Comparison of ENCODE assay signal across 13 mouse cellular contexts in genomic region chr8:86734954-86735353, GRCm38 (mm10).
"Had no signal": no experiment of that assay in that cellular context is flagged by ENCODE, and none has a peak within 500 bp of the region (broad histone marks: within the 10 kb centered on the region; RNA-seq: fewer than 3 reads in every experiment).

No protein-coding gene starts in this region.

- H3K36me3 ChIP-seq: limb, embryonic 12.5 days had no signal

- H3K4me2 ChIP-seq: limb, embryonic 12.5 days; midbrain, embryonic 11.5 days had no signal

- H3K9ac ChIP-seq: limb, embryonic 12.5 days; liver, embryonic 14.5 days had no signal

- H3K4me3 ChIP-seq: limb, embryonic 12.5 days had no signal

- DNase-seq: kidney, postnatal 25 days; layer of hippocampus, adult 9-11 months; liver; lung, adult 2 months; lung, postnatal 36 days; right cerebral cortex, postnatal 14 days; thymus, postnatal 4 days had no signal

- ATAC-seq: lung, postnatal 0 days; midbrain, embryonic 16.5 days had no signal

- H3K9me3 ChIP-seq: limb, embryonic 12.5 days; megakaryocyte, embryonic 14.5 days had no signal

- H3K27ac ChIP-seq: limb, embryonic 12.5 days; liver, embryonic 14.5 days had no signal

- H3K27me3 ChIP-seq: limb, embryonic 12.5 days; megakaryocyte, embryonic 14.5 days had no signal
